Mouse (Mus musculus): ENCODE measurements around the gene St6galnac1.
"Not testable (repeated sequence)": the region's sequence is repeated elsewhere in the genome, so short reads cannot be mapped to it uniquely, and the experiment has no call there.

St6galnac1 gene

GRCm38 (mm10) chr11:116731060-116731580 is 44.2 kb downstream of the St6galnac1 start:
- ATAC-seq (ENCODE audit: insufficient number of reproducible peaks, low FRiP score, low TSS enrichment) = not testable (repeated sequence)

- ATAC-seq (ENCODE audit: insufficient number of reproducible peaks, low FRiP score, low TSS enrichment) = no peak
These were observed 45.9 kb downstream of the St6galnac1 start for GRCm38 (mm10) chr11:116729276-116730008.

GRCm38 (mm10) chr11:116726156-116726555 is 49.2 kb downstream of the St6galnac1 start:
- ATAC-seq (ENCODE audit: insufficient number of reproducible peaks, low FRiP score, low TSS enrichment) = no peak

GRCm38 (mm10) chr11:116725031-116725948 is 50.0 kb downstream of the St6galnac1 start:
- no peak for ATAC-seq (ENCODE audit: insufficient number of reproducible peaks, low FRiP score, low TSS enrichment)

GRCm38 (mm10) chr11:116723064-116723463 is 52.2 kb downstream of the St6galnac1 start:
- no peak for ATAC-seq (ENCODE audit: insufficient number of reproducible peaks, low FRiP score, low TSS enrichment)

- ATAC-seq (ENCODE audit: insufficient number of reproducible peaks, low FRiP score, low TSS enrichment) = no peak
These were observed 53.6 kb downstream of the St6galnac1 start for GRCm38 (mm10) chr11:116721548-116722271.

GRCm38 (mm10) chr11:116720319-116720865 is 54.9 kb downstream of the St6galnac1 start:
- no peak for ATAC-seq (ENCODE audit: insufficient number of reproducible peaks, low FRiP score, low TSS enrichment)

All from cerebellum, adult (tissue).